Mouse (Mus musculus) layer of hippocampus, postnatal 25 days (tissue): ENCODE measurements around the gene Wfikkn1. TPM values are rescaled to one million over a fixed set of nuclear protein-coding genes. Genes with fewer than 3 reads are reported as not detected.
A peak's percentile ranks its signal among the peaks of the same experiment; 100 is the strongest.

Experiments
- DNase-seq, 2 experiments: peaks; one replicate each; pipeline ENCODE4 v3.0.0; 2022; ENCODE audit warnings: mixed read lengths in 2 of 2, low spot score in 1 of 2; ENCODE audit errors: extremely low spot score in 1 of 2
- total RNA-seq, 2 experiments: library from RNA; stranded (reverse); gene quantifications; 2 replicates each; pipeline ENCODE4 v1.2.3; 2021

Wfikkn1 gene
- total RNA-seq = 1 to 10 TPM; 2.0 TPM

DNA sequence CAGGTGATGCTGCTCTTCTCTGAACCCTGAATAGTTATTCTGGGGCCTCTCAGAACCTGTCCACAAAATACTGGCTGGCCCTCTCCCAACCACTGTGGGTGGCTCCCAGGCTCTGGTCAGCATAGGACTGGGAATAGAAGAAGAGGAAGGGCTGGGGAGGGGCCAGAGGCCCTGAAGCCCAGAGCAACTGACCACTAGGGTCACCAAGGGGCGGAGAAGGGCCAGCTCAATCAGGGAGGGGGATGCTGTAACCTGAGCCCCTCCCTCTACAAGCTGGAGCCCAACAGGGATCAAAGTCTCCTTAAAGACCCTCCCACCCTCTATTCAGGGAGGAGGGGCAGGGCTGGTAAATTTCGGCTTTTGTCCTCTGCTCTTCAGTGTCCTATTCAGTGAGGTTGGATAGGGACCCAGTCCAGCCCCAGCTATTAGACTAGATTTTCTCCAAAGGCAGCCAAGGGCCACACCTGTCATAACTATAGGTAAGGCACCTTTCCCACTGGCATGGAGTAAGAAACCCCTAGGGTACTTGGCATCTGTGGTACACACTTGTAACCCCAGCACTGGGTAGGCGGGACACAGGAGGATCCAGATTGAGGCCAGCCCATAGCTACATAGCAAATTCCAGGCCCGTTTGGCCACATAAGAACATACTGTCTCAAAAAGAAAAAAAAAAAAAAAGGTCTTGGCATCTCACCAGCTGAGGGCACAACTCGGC is at the start of gene Wfikkn1:
TSS of gene Wfikkn1 (minus strand) at position 663 of the 715 bp plus-strand sequence.
- no peak for DNase-seq

DNA sequence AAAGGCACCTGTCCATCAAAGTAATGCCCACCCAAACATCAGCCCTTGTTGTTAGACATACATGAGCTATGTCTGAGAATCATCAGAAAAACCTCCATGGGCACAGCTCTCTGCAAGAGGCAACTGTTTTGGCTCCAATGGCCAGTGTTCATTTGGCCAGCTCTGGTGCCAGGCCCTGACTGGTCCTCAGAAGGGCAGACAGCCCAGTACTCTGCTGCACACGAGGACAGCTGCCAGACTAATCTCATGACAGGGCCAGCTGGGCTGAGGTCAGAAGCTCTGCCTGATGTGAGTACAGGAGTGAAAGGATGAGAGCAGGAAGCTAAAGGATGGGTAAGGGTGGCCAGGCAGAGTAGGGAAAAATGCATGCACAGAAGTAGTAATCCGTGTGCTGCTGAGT is 44.7 kb upstream of the Wfikkn1 start:
- DNase-seq = no peak

DNA sequence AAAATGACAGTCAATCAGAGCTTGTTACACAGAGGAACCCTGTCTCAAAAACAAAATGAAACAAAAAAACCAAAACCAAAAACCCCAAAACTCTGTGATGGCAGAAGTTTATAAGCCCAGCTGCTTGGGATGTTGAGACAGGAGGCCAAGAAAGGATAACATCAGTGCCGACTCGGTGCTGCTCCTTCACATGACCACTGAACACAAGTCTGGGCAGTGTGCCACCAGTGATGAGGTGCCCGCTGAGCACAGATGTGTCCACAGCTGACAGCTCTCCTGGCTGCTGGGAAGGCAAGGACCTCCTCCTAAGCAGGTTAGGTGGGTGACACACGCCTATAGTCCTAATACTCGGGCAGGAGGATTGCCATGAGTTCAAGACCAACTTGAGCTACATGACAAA is 41.5 kb upstream of the Wfikkn1 start:
- no peak for DNase-seq

DNA sequence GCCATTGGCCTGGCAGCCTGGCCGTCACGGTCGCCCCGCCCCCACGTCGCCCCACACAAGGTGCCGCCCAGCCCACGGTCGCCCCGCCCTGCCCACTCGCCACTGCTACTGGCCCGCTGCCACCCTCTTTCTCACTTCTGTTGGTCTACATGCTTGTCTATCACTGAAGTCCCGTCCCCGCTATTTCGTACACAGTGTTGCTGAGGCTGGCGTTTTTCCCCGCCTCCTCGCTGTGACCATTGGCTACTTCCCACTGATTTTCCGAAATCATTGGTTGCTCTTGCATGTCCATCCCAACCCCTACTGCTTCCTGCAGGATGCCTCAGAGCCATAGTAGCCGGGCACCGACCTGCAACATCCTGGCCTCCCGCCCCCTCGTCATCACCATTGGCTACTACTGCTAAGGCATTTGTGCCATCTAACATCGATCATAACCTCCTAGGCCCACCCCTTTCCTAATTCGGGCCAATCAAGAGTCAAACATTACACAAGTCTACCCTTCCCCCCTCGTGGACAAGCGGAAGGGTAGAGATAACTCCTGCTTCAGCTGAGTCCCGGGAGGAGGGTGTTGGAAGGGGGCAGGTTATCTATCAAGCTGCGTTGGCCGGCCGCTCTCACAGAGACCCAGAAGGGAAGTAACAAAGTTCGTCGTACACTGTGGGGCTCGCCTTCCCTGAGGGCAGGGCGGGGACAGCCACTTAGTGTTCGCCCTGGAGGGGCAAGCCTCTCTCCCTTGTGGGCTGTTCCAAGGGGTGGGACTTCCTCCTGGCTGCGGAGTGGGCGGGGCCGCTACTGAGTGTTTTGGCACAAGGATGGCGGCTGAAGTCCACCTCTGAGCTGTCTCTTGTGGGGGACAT is 39.4 kb upstream of the Wfikkn1 start:
- DNase-seq = peak; percentile 100

DNA sequence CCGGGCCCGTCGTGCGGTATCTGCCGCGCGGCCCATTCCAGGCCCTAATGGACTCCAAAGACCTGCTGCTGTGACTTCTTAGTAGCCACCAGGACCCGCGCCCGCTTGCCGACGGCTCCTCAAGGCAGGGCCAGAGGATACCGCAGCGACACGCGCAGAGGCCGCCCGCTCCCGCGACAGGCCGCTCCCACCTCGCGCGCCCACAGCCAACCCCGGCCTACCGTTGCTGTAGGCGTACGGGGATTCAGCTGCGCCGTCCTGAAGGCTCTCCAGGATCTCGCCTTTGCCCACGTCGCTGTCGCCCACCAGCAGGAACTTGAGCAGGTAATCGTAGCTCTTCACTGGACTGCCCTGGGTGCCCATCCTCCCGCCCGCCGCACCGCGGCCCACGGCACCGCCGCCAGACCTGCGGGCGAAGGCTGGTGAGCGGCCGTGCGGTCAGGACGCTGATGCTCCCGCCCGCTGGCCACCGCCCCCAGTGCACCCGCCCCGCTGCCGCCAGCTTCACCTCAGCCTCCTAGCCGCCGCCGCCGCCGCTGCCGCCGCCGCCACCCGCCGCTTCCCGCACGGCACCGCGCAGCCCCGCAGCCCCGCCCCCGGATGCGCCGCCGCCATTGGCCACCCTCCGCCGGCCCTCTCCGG is 38.6 kb upstream of the Wfikkn1 start, which contains the start of gene Rab40c:
TSS of gene Rab40c (minus strand) at position 584 of the 642 bp plus-strand sequence.
- peak in 1 of 2 experiments; percentile 23 for DNase-seq

DNA sequence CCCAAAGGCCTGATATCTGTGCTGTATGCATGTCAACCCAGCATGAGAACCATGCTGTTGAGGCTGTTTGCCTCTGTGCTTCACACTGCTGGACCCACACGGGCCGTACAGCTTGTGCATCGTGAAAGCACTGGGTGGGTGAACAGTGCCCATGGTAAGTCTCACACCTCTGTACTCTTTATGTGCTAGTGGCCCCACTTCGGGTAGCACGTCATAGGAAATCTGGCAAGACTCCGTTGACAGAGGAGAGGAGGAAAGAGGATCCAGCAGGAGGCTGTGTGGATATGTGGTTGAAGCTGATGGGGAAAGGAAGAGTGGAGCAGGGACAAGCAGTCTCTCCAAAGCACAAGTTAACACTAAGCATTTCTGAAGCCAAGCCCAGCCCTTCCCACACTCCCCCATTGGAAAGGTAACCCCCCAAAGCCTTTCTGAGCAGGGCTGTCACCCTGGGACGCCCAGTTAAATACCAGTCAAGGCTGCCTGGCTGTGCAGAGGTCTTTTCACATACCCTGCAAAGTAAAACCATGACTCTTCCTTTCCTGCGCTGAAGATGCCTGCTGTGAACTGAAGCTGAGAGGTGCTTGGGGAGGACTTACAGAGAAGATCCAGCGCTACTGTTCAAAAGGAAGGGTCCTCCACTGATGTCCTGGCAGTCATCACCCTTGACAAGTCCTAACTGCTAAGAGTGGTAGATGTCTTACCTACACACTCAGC is 37.5 kb upstream of the Wfikkn1 start:
- no peak for DNase-seq

DNA sequence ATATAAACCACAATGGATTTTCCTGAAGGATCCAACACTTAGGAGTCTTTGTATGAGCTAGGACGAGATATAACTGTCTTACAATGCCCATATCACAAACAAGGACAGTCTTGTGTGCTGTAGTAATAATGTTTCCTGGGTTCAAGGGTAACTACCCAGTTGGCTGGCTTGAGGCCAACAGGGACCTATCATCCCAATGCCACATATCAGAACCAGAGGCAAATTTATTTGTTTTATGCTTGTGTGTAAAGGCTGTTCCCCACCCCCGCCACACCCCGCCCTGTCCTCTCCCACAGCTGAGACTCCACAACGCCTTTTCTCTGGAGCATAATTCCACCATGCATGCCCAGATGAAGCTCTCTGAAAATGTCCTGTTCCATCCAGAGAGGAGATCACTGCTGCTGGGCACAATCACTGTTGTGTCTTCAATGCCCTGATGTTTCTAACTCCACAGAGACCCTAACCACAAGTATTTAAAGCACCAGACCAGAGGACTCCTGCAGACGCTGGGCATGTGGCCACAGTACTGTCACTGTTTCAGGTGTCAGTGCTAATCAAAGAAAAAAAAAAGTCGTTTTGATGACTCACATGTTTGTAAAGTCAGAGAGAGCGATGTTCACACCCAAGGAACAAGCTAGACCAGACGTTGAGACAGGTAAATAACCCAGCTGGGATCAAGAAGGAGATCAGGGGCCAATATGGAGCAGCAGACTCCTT is 36.4 kb upstream of the Wfikkn1 start:
- DNase-seq = no peak

DNA sequence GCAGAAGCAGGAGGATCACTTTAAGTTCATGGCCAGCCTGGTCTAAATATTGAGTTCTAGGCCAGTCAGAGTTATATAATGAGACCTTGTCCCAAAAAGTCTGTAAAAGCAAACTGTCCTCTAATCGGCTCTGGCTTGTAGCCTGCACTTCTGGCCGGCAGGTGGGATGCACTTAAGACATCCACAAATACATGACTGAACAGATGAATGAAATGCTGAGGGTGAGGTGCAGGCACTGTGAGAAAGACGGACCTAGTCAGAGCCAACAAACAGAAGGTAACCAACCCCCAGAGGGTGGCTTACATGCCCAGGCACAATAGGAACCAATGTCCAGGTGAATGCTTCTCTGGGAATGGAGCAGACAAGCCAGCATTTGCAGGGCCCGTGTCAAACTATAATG is 33.6 kb upstream of the Wfikkn1 start:
- DNase-seq = no peak

DNA sequence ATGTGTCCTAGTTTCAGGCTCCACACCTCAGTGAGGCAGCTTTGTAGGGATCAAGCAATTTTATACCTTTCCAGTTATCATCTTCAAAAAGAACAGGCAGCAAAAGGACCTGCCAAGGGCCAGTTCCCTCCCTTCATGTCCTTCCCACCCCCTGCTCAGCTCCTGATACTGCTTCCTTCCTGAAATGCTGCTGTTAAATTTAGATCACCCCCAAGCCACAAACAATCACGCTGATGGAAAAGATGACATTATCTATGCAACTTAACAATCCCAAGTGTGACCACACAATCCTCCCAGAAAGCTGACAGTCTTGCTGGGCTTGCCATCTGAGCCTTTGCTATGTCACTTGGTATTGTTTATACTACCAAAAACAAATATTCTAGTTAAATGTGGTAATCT is 33.2 kb upstream of the Wfikkn1 start:
- DNase-seq = no peak

DNA sequence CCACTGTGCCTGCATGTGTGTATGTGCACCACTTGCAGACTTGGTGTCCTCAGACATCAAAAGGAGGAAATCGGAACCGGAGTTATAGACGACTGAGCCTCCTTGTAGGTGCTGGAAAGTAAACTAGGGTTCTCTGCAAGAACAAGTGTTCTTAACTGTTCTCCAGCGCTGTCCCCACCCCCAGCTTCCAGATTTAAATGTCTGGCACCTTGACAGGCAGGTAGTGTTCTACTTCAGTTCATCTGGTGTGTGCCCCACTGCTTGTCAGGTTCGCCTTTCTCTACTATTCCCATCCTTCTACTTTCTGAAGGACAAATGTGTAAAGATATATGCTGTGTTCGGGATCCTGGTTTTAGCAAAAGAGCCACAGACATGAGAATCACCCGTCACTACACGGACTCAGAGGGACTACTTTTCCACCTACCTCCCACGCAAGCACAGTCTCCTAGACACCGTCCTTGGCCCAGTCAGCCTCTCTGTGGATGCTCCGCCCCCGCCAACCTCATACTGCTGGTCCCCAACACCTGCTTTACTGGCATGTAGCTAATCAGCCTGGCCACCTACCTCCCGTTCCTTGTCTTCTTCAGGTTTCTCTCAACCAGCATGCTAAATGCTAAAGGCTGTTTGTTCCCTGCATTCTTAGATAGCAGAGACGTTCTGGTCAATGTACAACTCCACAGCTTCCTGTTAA is 32.7 kb upstream of the Wfikkn1 start:
- DNase-seq = peak; percentile 33 to 47

DNA sequence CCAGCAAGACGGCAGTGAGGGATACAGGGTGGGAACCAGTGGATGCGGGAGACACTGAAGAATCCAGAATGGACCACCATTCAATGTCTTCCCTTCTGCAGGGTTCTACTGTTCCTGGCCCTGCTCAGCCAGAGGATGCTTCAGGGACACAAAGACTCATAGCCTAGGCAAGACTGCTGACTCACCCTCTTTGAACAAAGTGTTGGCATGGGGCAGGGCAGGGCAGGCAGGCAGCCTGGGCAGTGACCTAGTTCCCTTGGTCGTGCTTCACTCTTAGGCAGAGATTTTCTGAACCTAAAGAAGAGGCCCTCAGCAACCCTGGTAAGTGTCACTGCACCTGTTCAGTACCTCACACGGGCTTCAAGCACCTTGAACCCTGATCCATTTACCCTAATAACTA is 31.2 kb upstream of the Wfikkn1 start:
- no peak for DNase-seq

DNA sequence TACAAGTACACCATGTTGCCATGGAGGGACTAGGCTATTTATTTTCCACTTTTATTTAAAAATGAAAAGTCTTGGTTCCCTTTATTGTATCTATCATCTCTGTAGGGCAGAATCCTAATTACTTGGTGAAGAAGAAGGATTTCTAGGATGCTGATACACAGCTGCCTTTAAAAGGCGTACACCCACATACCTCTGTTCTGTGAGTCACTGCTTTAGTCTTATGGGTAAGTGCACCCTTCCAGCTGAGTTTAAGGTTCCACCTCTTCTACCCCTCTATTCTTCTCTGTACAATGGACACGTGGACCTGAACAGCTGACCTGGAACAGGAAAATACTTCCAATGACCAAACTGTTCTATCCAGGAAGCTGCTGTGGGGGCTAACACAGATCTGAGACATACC is 27.0 kb upstream of the Wfikkn1 start:
- DNase-seq = no peak

DNA sequence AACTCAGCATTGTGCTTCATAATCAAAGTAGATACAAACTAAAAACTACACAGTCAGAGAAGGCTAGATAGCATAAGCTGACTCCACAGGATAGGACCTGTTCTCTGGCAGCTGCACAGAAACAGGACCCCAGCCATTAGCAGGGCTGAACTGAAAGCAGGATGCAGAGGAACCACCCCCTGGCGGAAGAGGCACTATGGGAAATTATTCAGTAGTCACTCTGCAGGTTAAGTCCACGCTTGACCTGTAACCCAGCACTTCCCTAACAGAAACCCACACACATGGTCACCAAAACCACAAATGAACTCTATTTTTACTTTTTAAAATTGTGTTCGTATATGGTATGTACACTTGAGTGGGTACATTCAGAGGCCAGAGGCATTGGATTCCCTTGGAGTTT is 22.4 kb upstream of the Wfikkn1 start:
- no peak for DNase-seq

DNA sequence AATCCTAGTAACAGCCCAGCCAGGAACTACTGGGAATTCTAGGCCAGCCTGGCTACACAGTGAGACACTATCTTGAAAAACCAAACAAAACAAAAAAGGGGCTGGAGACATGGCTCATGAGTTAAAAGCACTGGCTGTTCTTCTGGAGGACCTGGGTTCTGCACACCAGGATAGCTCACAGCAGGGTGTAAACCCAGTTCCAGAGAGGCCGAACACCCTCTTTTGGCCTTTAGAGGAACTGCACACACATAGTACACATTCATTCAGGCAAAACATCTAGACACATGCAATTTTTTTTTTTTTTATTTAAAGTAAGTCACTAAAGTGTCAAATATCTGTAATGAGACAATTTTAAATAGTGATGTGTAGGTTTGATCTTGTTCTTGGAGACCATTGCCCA is 19.5 kb upstream of the Wfikkn1 start:
- no peak for DNase-seq

DNA sequence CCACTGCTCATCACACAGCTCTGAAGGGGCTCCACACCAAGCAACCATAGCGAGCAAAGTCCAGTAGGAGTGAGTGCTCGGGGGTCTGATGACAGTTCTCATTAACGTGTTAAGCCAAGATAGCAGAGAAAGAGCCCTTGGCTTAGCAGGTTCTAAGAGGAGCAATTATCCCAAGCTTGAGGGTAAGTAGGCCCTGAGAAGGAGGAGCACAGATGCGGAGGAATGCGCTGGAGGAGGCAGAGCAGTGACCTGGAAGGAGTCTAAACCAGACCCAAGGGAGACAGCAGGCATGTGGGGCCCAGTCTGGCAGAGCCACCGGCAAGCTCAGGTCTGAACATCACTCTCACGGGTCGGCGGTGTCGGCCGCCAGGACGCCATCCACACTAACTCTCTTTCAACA is 15.2 kb upstream of the Wfikkn1 start:
- DNase-seq = no peak

DNA sequence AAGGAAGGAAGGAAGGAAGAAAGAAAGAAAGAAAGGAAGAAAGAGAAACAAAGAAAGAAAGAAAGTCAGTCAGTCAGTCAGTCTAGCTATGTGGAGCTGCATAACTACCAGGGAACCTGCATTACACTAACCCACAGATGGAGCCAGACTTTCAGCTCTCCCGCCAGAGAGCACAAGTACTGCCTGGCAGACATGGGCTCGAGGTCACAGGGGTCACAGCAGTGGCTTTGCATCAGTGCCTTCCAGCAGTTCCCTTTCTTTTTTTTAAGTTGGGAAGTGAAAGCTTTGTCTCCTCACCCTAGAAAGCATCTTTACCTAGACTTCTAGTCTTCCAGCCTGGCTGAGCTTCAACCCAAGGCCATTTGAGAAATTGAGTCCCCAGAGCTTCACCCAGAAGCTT is 14.8 kb upstream of the Wfikkn1 start:
- DNase-seq = no peak

DNA sequence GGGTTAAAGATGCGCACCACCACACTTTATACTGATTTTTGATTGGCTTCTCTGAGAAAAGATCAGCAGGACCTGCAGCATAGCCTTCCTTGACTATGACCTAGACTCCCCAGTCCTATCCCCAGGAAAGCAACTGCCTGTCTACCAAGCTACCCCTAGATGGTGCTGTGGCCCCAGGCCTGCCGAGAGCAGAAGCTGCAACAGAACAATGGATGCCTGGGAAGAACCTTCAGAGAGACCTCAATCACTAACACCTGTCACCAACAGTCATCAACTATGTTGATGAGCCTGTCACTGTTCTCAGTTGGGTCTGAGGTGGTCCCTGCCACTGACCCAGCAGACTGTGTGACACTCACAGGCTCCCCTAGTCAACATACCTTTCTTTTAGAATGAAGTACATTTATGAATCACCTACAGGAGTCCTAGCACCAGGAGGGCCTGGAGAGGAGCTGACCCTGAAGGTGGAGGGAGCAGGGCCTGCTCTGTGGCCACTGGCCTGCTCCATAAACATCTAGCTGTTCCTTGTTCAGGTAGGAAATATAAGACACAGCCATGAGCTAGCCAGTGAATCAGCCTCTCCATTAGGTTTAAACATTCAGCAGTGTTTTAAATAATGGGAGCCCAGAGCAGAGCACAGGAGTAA is 13.4 kb upstream of the Wfikkn1 start:
- peak in 1 of 2 experiments; percentile 59 for DNase-seq

DNA sequence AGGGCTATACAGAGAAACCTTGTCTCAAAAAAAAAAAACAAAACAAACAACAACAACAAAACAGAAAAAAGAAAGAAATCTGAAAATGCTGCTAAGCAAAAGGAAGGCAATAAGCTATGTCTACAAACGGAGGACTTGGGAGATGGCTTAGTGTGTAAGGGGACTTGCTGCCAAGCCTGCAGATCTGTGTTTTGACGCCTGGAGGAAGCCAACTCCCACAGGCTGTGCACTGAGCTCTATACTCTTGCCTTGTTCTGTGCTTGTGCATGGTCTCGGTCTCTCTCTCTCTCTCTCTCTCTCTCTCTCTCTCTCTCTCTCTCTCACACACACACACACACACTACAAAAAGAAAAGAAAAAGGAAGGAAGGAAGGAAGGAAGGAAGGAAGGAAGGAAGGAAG is 8.2 kb upstream of the Wfikkn1 start:
- DNase-seq = no peak

DNA sequence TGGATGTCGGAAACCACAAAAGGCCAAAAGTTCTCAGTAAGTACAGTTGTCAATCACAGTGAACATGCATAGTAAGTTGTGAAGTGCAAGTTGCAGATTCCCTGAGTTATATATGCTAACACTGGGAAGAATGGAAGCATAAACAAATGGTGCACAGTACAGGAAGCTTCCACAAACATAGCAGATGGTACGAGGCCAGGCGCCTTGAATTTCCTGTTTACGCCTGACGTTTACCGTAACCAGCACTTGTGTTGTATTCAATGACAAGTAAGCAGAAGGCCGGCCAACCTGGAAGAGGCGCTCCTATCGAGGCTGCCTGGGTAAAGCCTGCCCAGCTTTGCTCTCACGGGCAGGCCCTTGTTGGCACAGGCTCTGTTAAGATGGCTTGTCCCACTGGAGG is 6.8 kb upstream of the Wfikkn1 start:
- no peak for DNase-seq
